Mouse (Mus musculus) limb, embryonic 10.5 days (tissue): ENCODE data around the gene Dlk2. TPM values are rescaled to one million over a fixed set of nuclear protein-coding genes. Genes with fewer than 3 reads are reported as not detected.

ENCODE experiments used
- DNase-seq: peaks from one replicate; pipeline ENCODE4 v3.0.0-alpha.2; 2017; ENCODE audit warnings: low spot score
- H3K27ac ChIP-seq: fragments of 300-500 bp; sonication (generic); 2 replicates; pipeline ENCODE4 v1.5.1; 2016; ENCODE audit warnings: mild to moderate bottlenecking
- H3K27me3 ChIP-seq: fragments of 300-500 bp; sonication (generic); 2 replicates; pipeline ENCODE4 v1.6.1; 2016; ENCODE audit warnings: low read depth, mild to moderate bottlenecking; ENCODE audit not compliant: poor library complexity, severe bottlenecking
- H3K36me3 ChIP-seq: fragments of 300-500 bp; sonication (generic); 2 replicates; pipeline ENCODE4 v1.6.1; 2016; ENCODE audit warnings: mild to moderate bottlenecking, moderate library complexity
- H3K4me1 ChIP-seq: fragments of 300-500 bp; sonication (generic); 2 replicates; pipeline ENCODE4 v1.6.1; 2016
- H3K4me3 ChIP-seq: fragments of 300-500 bp; sonication (generic); 2 replicates; pipeline ENCODE4 v1.5.1; 2016; ENCODE audit warnings: mild to moderate bottlenecking, moderate library complexity
- H3K9me3 ChIP-seq: fragments of 300-500 bp; sonication (generic); replicated peaks from 2 replicates; pipeline ENCODE4 v1.6.1; 2016; ENCODE audit warnings: mild to moderate bottlenecking
- WGBS: fragments of 180-500 bp; shearing (Covaris S2); methylation state at CpG from one replicate; pipeline ENCODE4 v1.1.7; 2016; 5-methylcytosine and 5-hydroxymethylcytosine counted together
- polyA plus RNA-seq: library from polyadenylated mRNA; unstranded; fragments of >200 nt; fragmentation: Nextera tagmentation; extraction: Ambion mirVana; gene quantifications from 2 replicates; pipeline ENCODE4 v1.2.1, GENCODE M21; 2016

Dlk2 gene
- polyA plus RNA-seq, 1 experiment from 2014 or later: 1.3 TPM

GRCm38 (mm10) chr17:46306956-46307355 is 9.7 kb downstream of the Dlk2 start:
- WGBS: 93% methylated on average over 15 of the region's 15 CpGs
- H3K27ac ChIP-seq: no peak overlapping the region
- no peaks in the 10 kb centered on the region for H3K9me3 ChIP-seq
- no peaks in the 10 kb centered on the region; the same call in 1 of the 2 replicates for H3K36me3 ChIP-seq
- no peak for DNase-seq
- H3K4me3 ChIP-seq: no peak overlapping the region
- peaks cover 8% of the 10 kb centered on the region; the same call in 1 of the 2 replicates for H3K4me1 ChIP-seq
- peaks cover 18% of the 10 kb centered on the region for H3K27me3 ChIP-seq

GRCm38 (mm10) chr17:46309835-46310234 is 12.6 kb downstream of the Dlk2 start:
- Histone ChIP-seq H3K27ac (no peak overlapping the region), H3K36me3 (no peaks in the 10 kb centered on the region; the same call in 1 of the 2 replicates), H3K9me3 (no peaks in the 10 kb centered on the region), H3K4me1 (0 out of 2 replicates have a peak, but pooled peaks cover 2% of the 10 kb centered on the region), H3K4me3 (no peak overlapping the region), H3K27me3 (no peaks in the 10 kb centered on the region)
- no peak for DNase-seq
- WGBS: 86% methylated on average over 12 of the region's 12 CpGs

- WGBS: 89% methylated on average over 10 of the region's 10 CpGs
Observed at GRCm38 (mm10) chr17:46310515-46310914, 13.3 kb downstream of the Dlk2 start.

GRCm38 (mm10) chr17:46313135-46313715 is 16.0 kb downstream of the Dlk2 start:
- H3K4me1 ChIP-seq: 0 out of 2 replicates have a peak, but pooled peaks cover 2% of the 10 kb centered on the region
- no peak overlapping the region for H3K27ac ChIP-seq
- H3K36me3 ChIP-seq: no peaks in the 10 kb centered on the region; the same call in 1 of the 2 replicates
- 90% methylated on average over 9 of the region's 9 CpGs for whole genome bisulfite sequencing
- H3K4me3 ChIP-seq: no peak overlapping the region
- no peaks in the 10 kb centered on the region for H3K9me3 ChIP-seq
- no peaks in the 10 kb centered on the region for H3K27me3 ChIP-seq
- DNase-seq: no peak

More at GRCm38 (mm10) chr17:46310515-46310914, 13.3 kb downstream of the Dlk2 start:
- Histone ChIP-seq H3K36me3 (no peaks in the 10 kb centered on the region; the same call in 1 of the 2 replicates), H3K27me3 (no peaks in the 10 kb centered on the region), H3K9me3 (no peaks in the 10 kb centered on the region), H3K27ac (no peak overlapping the region), H3K4me1 (0 out of 2 replicates have a peak, but pooled peaks cover 2% of the 10 kb centered on the region), H3K4me3 (no peak overlapping the region)
- no peak for DNase-seq

- WGBS: 90% methylated on average over 10 of the region's 10 CpGs
Observed at GRCm38 (mm10) chr17:46315813-46316212, 18.6 kb downstream of the Dlk2 start.

DNA sequence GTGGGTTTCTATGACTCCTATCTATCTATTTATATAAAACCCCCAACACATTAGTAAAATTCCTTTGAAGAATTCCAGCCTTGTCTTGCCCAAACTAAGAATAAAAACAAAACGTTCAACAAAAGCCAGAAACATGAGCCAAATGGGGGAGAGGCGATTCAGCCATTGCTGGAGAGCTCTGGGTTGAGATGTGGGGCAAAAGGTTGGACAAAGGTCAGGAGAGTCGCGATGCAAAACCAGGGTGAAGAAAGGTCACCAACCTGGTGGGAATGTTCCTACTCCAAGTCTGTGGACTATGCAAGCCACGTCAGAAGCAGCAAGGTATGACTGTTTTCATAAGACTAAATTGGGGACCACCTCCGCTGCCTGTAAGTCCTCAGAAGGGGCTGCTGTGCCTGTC is 23.3 kb downstream of the Dlk2 start:
- Histone ChIP-seq H3K36me3 (peaks cover 30% of the 10 kb centered on the region), H3K27me3 (no peaks in the 10 kb centered on the region), H3K4me3 (no peak overlapping the region), H3K27ac (no peak overlapping the region), H3K9me3 (no peaks in the 10 kb centered on the region), H3K4me1 (no peaks in the 10 kb centered on the region)
- no peak for DNase-seq
- WGBS: 79% methylated on average over 6 of the region's 6 CpGs

More at GRCm38 (mm10) chr17:46315813-46316212, 18.6 kb downstream of the Dlk2 start:
- H3K27ac ChIP-seq: no peak overlapping the region
- H3K36me3 ChIP-seq: peaks cover 2% of the 10 kb centered on the region
- DNase-seq: no peak
- H3K9me3 ChIP-seq: no peaks in the 10 kb centered on the region
- no peak overlapping the region for H3K4me3 ChIP-seq
- no peaks in the 10 kb centered on the region for H3K27me3 ChIP-seq
- H3K4me1 ChIP-seq: no peaks in the 10 kb centered on the region

GRCm38 (mm10) chr17:46322046-46322823 is 25.0 kb downstream of the Dlk2 start:
- no peaks in the 10 kb centered on the region for H3K9me3 ChIP-seq
- H3K27me3 ChIP-seq: no peaks in the 10 kb centered on the region
- peaks cover 4% of the 10 kb centered on the region; the same call in 1 of the 2 replicates for H3K4me1 ChIP-seq
- WGBS: 88% methylated on average over 14 of the region's 14 CpGs
- H3K27ac ChIP-seq: no peak overlapping the region
- H3K4me3 ChIP-seq: no peak overlapping the region
- DNase-seq: no peak
- peaks cover 30% of the 10 kb centered on the region for H3K36me3 ChIP-seq

DNA sequence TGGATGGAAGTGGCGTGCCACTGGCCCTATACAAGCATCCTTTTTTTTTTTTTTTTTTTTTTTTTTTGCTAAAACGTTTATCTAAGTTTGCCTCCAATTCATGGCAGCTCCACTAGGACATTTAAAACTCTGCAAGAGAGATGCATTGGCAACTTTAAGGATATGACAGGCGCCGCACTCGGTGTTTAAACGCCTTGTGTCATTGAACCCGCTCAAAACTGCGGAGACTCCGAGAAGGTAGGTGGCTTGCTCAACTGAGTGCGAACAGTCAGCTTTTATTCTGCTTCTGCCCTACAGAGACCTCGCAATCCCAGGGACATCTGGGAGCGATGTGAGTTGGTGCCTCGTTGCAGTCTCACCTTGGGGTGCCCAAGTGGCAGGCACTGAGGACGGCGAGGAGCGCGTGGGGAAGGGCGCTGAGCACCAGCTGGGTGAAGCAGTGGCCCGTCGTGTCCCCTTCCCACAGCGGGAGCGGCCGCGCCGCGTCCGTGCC is 30.2 kb downstream of the Dlk2 start:
- Histone ChIP-seq H3K27me3 (no peaks in the 10 kb centered on the region), H3K36me3 (peaks cover 17% of the 10 kb centered on the region), H3K9me3 (no peaks in the 10 kb centered on the region), H3K4me3 (peak overlapping the region; percentile 83), H3K4me1 (peaks cover 12% of the 10 kb centered on the region), H3K27ac (peak overlapping the region; percentile 90)
- WGBS: 5% methylated on average over 27 of the region's 27 CpGs
- DNase-seq: no peak

DNA sequence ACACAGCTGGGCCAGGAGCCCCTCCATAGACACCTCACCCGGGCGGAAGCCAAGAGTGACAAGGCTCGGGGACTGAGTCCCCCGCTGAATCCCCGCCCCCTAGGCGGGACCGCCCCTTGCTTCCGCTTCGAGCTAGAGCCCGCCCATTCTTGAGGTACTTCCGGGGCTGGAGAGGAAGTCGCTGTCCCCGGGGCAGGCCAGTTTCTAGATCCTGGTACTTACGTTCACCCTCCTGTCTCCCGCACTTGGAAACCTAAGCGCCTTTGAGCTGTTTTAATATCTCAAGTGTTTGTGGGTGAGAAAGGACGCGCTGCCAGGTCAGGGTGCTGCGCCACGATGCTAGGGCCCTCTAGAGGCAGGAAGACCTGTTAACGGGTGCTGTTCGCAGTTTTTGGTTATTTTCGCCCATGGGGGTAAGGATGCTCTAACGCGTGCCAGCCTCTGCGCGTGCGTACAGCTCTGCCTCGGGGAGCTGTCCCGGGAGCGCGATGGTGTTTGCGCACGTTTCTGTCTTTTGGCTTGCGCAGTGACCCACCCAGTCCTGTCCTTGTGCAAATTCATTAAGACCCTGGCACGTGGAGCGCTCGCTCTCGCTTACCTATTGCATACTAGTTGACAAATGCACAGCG is 30.8 kb downstream of the Dlk2 start, which contains the start of gene Abcc10:
Gene Abcc10, minus strand, starts transcription at position 447 of the 629 bp plus-strand sequence.
- peaks cover 15% of the 10 kb centered on the region for H3K36me3 ChIP-seq
- peak; percentile 96 for DNase-seq
- peak within 1 kb of the TSS; percentile 90 for H3K27ac ChIP-seq
- peaks cover 12% of the 10 kb centered on the region for H3K4me1 ChIP-seq
- H3K9me3 ChIP-seq: no peaks in the 10 kb centered on the region
- under 1% methylated on average over 40 of the region's 40 CpGs for WGBS
- H3K4me3 ChIP-seq: peak within 1 kb of the TSS; percentile 83
- no peaks in the 10 kb centered on the region for H3K27me3 ChIP-seq

GRCm38 (mm10) chr17:46328723-46329122 is 31.5 kb downstream of the Dlk2 start:
- H3K27ac ChIP-seq: no peak overlapping the region
- H3K36me3 ChIP-seq: peaks cover 8% of the 10 kb centered on the region
- H3K27me3 ChIP-seq: no peaks in the 10 kb centered on the region
- H3K4me3 ChIP-seq: peak overlapping the region; percentile 83
- no peaks in the 10 kb centered on the region for H3K9me3 ChIP-seq
- H3K4me1 ChIP-seq: peaks cover 12% of the 10 kb centered on the region
- no peak for DNase-seq
- 75% methylated on average over 6 of the region's 6 CpGs for WGBS

DNA sequence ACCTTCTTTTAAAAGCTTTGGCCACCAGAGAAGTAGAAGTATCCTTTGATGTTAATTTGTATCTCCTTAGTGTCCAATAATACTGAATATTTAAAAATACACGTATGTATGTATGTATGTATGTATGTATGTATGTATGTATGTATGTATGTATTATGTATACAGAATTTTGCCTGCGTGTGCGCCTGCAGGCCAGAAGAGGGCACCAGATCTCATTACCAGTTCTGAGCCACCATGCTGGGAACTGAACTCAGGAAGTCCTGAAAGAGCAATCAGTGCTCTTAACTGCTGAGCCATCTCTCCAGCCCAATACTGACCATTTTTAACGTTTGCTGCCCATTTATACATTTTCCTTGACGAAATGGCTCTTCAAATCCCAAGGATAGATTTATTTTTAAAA is 39.3 kb downstream of the Dlk2 start:
- no peaks in the 10 kb centered on the region for H3K36me3 ChIP-seq
- no peak overlapping the region for H3K27ac ChIP-seq
- WGBS: 21% methylated on average over 5 of the region's 5 CpGs
- H3K4me1 ChIP-seq: no peaks in the 10 kb centered on the region
- H3K9me3 ChIP-seq: no peaks in the 10 kb centered on the region
- DNase-seq: no peak
- H3K4me3 ChIP-seq: no peak overlapping the region
- H3K27me3 ChIP-seq: no peaks in the 10 kb centered on the region

DNA sequence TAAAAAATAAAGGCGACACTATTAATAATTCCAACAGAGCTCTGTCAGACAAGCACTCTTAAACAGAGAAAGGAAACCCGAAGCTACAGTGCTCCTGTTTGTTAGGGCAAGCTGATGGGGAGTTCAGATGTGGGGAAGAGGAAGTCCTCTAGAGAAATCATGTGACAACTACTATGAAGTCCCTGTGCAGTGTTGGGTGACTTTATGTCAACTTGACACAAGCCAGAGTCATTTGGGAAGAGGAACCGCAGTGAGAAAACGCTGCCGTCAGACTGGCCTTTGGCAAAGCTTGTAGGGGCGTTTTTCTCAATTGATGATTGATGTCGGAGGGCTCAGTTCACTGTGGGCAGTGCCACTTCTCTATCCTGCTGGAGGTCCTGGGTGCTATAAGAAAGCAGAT is 44.0 kb downstream of the Dlk2 start:
- DNase-seq: no peak
- no peaks in the 10 kb centered on the region for H3K36me3 ChIP-seq
- no peak overlapping the region for H3K27ac ChIP-seq
- no peaks in the 10 kb centered on the region for H3K9me3 ChIP-seq
- H3K4me3 ChIP-seq: no peak overlapping the region
- no peaks in the 10 kb centered on the region for H3K27me3 ChIP-seq
- no peaks in the 10 kb centered on the region for H3K4me1 ChIP-seq
- 83% methylated on average over 7 of the region's 7 CpGs for WGBS
